Mouse (Mus musculus): Measurements from ENCODE around the gene Wfdc18. TPM values are rescaled to one million over a fixed set of nuclear protein-coding genes. Genes with fewer than 3 reads are reported as not detected.
A peak's percentile ranks its signal among the peaks of the same experiment; 100 is the strongest.

The Wfdc18 gene
- total RNA-seq, 2 experiments from 2014 or later = not detected

DNA sequence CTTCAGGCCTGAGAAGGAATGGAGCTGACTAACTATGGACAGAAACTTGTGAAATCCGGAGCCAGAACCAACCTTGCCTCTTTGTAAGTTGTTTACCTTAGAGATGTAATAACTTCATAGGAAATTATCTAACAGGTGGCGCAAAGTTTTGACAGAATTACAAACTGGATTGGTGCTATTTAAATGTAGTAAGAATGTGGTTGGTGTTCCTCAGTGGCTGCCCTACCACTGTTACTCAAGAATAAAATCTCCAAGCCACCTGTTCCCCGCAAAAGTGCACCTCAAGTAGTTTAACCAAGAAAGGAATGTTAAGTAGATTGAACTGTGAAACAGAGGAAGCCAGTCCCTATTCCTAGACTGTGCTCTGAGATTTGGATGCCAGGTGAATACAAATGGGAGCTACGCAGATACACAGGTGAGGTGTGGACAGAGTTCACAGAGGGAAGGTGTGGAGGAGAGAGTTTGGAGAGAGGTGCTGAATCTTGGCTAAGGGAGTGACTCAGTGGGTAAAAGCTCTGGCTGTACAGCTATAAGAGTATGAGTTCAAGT is 31.7 kb downstream of the Wfdc18 start:
- ATAC-seq (replicated peaks; ENCODE audit: low FRiP score, low TSS enrichment, poor library complexity, severe bottlenecking) = no peak

DNA sequence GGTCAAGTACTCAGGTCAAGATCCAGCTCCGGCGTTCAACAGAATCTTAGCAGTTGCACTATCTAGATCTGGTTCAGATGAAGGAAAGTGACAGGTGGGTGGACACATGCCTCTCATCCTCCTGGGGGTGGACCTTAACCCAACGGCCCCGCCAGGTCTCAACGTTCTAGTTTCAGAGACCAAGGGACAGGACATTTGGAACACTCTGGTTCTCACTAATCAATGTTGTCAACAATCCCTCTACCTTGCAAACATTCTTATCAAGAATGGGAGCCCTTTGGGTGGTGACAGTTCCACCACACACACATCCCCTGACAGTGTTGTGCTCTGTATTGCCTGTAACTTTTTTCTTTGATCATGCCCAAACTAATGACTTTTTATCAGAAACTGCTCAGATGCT is 33.0 kb downstream of the Wfdc18 start:
- no peak for ATAC-seq (replicated peaks; ENCODE audit: low FRiP score, low TSS enrichment, poor library complexity, severe bottlenecking)

DNA sequence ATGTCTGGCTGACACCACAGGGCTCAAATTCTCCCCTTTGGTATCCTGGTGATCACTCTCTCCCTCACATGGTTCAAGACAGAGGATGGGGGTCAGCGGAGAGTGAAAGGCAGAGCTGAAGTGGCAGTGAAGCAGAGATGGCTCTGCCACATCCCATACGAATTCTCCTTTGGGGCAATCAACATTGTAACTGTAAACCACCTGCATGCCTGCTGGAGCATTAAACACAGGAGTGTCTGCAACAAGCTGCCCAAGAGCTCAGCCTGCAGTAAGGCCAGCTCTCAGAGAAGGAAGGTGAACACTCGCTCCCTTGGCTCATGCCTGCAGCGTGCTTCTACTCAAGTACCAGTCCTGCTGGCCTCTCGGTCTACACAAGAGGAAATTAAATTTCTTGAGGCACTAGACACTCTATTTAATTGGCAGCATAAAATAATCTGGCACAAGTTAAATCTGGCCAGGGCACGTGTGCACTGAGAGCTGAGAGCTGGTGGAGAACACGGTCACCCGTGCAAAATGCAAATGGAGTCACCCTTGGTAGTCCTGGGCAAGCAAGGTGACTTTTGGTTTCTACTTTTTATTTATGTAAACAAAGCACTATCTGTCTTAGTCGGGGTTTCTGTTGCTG is 34.0 kb downstream of the Wfdc18 start:
- ATAC-seq (replicated peaks; ENCODE audit: low FRiP score, low TSS enrichment, poor library complexity, severe bottlenecking) = no peak

DNA sequence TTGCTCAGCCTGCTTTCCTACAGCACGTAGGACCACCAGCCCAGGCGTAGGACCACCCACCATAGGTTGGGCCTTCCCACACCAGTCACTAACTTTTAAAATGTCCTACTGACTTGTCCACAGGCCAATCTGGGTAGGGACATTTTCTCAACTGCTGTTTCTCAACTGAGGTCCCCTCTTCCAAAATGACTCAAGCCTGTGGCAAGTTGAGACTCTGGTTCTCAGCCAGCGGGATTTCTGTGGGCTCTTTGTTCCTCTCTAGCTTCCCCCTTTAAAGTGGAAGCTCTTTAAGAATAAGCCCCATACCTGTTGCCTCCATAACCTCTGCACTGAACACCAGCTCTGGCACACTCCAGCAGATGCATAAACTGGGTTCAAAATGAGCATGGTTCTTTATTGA is 34.7 kb downstream of the Wfdc18 start:
- ATAC-seq (replicated peaks; ENCODE audit: low FRiP score, low TSS enrichment, poor library complexity, severe bottlenecking) = no peak

DNA sequence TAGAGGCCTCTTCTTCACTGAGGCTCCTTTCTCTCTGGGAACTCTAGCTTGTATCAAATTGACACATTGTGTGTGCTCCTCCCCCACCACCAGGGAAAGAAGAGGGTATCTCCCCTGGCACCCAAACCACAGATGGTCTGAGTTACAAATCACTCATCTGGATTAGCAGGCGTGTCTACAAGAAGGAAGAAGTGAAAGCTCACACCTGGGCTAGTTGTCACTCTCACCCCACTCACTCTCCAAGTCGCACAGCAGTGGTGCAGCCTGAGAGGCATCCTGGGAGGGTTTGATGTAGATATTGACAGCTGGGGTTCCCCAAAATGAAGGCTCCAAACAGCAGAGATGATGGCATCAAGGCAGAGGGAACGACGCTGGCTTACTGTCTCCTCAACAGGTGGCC is 37.3 kb downstream of the Wfdc18 start:
- ATAC-seq (replicated peaks; ENCODE audit: low FRiP score, low TSS enrichment, poor library complexity, severe bottlenecking) = no peak

DNA sequence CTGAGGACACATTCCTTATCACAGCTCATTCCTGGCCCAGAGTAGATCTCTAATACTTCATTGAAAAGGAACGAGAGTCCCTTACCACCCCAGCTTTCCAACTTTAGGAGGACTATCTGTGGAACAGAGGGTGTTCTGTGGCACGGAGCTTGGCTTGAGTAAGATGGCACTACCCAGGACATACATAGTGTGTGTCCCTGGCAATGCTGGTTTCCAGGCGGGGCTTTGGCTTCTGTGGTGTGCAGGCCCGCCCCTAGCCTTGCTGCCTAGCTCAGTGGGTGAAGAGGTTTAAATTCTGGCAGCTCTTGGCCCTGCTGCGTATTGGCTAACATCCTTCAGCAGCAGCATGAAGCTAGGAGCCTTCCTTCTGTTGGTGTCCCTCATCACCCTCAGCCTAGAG is 37.9 kb downstream of the Wfdc18 start, which contains the start of gene Wfdc21:
Gene Wfdc21 (plus strand): TSS at position 260 of the 400 bp plus-strand sequence.
- ATAC-seq (replicated peaks; ENCODE audit: low FRiP score, low TSS enrichment, poor library complexity, severe bottlenecking) = no peak

DNA sequence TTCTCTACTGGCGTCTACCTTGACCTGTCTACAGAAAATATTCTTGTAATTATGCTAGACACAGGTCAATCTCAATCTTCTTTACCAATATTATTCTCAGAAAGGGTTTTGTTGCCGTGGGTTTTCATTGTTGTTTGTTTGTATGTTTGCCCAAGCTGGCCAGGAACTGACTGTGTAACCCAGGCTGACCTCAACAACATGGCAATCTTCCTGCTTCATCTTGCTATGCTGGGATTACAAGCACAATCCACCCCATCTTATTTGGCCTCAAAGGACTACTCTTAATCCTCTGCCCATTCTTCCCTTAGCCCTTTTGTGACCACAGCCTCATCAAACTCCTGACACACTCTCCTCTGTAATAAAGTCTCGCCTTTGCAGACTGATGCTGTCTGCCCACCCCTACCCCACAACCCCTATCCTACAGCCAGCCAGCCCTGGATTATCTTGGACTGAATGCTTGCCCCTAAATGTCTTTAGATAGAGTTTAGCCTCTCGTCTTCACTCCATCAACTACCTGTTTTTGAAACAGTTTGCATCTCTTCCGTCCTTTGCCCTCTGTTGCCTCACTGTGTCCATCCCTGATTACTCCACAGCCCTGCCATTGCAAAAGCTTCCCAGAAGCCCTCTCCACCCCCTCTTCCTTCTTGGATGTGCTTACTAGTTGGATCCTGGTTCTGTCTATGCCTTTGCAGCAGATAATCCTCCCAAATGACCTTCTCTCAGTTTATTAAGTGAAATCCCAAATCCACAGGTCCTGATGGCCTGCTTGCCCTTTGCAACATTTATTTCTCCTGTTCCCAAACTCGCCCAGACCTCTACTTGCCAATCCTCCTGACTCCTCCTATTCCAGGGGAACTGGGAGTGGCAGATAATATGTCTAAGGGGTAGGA is 38.8 kb downstream of the Wfdc18 start:
- no peak for ATAC-seq (replicated peaks; ENCODE audit: low FRiP score, low TSS enrichment, poor library complexity, severe bottlenecking)

DNA sequence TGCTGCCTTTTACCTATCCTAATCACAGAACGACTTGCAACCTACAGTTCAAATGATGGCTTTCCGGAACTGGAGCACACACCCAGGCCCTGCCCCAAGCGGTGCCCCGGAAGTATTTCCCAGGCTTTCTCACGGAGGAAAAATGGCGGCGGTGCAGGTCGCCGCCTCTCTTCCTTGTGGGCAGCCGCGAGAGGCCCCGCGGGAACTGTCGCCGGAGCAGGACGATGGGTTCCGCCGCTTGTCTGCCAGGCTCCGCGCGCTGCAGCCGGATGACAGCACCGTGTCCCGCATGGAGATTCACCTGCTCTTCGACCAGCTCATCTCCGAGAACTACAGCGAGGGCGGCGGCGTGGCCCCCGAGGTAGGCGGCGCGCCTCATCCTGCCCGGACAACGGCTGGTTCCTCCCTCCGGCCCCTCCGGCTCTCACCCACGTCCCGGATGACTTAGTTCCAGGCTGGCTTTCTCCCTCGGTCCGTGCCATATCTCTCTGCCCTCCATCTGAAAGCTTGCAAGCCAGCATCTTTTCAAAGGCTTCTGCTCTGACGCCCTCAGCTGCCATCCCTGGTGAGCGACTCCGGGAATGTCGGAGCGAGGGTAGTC is 44.9 kb downstream of the Wfdc18 start, which contains the start of gene Heatr6:
Gene Heatr6 (plus strand): TSS at position 116 of the 601 bp plus-strand sequence.
- ATAC-seq (replicated peaks; ENCODE audit: low FRiP score, low TSS enrichment, poor library complexity, severe bottlenecking) = peak; percentile 99

DNA sequence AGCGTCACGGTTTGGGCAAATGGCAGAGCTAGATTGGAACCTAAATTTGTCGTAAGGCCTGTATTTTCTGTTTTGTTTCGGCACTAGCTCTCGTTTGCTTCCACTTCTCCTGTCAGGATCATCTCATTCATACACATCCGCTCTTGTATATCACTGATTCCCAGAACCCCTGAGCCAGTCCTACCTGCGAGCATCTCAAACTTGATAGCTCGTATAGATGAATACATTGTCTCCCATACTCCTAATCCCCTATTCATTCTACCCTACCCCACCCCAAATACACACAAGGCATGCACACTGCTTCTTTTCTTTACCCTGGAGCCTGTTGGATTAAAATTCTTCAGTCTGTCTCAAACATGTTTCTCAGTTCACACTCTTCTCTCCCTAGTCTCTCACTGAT is 45.4 kb downstream of the Wfdc18 start:
- no peak; the same call in 1 of the 2 replicates for ATAC-seq (replicated peaks; ENCODE audit: low FRiP score, low TSS enrichment, poor library complexity, severe bottlenecking)

Other genes starting within 250 kb of the Wfdc18 start
- gene Mmp28, start 245.9 kb upstream of the Wfdc18 start, total RNA-seq (2014; fragmentation: Nextera tagmentation) = 0.37 TPM in 1 of 2 replicates, not detected in the other
- gene Mmp28, start 245.9 kb upstream of the Wfdc18 start, total RNA-seq (2017) = 0.19 and 0.42 TPM in 2 replicates
- gene Taf15, start 235.9 kb upstream of the Wfdc18 start, total RNA-seq (2014; fragmentation: Nextera tagmentation) = 60.9 and 72.5 TPM in 2 replicates
- gene Taf15, start 235.9 kb upstream of the Wfdc18 start, total RNA-seq (2017) = 24.0 and 32.8 TPM in 2 replicates
- gene Heatr9, start 186.8 kb upstream of the Wfdc18 start, total RNA-seq (2014; fragmentation: Nextera tagmentation) = not detected in 2 replicates
- not detected in 2 replicates for gene Heatr9, start 186.8 kb upstream of the Wfdc18 start, total RNA-seq (2017)
- 8.9 and 46.6 TPM in 2 replicates for gene Ccl5, start 178.5 kb upstream of the Wfdc18 start, total RNA-seq (2014; fragmentation: Nextera tagmentation)
- 5.6 and 32.4 TPM in 2 replicates for gene Ccl5, start 178.5 kb upstream of the Wfdc18 start, total RNA-seq (2017)
- gene Ccl9, start 130.4 kb upstream of the Wfdc18 start, total RNA-seq (2014; fragmentation: Nextera tagmentation) = not detected in 2 replicates
- 0.70 and 10.4 TPM in 2 replicates for gene Ccl9, start 130.4 kb upstream of the Wfdc18 start, total RNA-seq (2017)
- not detected in 2 replicates for gene Ccl6, start 115.9 kb upstream of the Wfdc18 start, total RNA-seq (2014; fragmentation: Nextera tagmentation)
- gene Ccl6, start 115.9 kb upstream of the Wfdc18 start, total RNA-seq (2017) = 0.84 and 4.1 TPM in 2 replicates
- gene Rpl9-ps1, start 63.4 kb upstream of the Wfdc18 start, total RNA-seq (2014; fragmentation: Nextera tagmentation) = not detected in 2 replicates
- not detected in 2 replicates for gene Rpl9-ps1, start 63.4 kb upstream of the Wfdc18 start, total RNA-seq (2017)
- gene Ccl3, start 59.7 kb upstream of the Wfdc18 start, total RNA-seq (2014; fragmentation: Nextera tagmentation) = not detected in 2 replicates
- 13.6 and 17.1 TPM in 2 replicates for gene Ccl3, start 59.7 kb upstream of the Wfdc18 start, total RNA-seq (2017)
- gene Ccl4, start 46.4 kb upstream of the Wfdc18 start, total RNA-seq (2014; fragmentation: Nextera tagmentation) = 1.7 TPM in 1 of 2 replicates, not detected in the other
- 10.9 and 16.2 TPM in 2 replicates for gene Ccl4, start 46.4 kb upstream of the Wfdc18 start, total RNA-seq (2017)
- not detected in 2 replicates for gene Wfdc17, start 5.0 kb upstream of the Wfdc18 start, total RNA-seq (2014; fragmentation: Nextera tagmentation)
- not detected in 2 replicates for gene Wfdc17, start 5.0 kb upstream of the Wfdc18 start, total RNA-seq (2017)
- gene Wfdc21, start 37.9 kb downstream of the Wfdc18 start, total RNA-seq (2014; fragmentation: Nextera tagmentation) = 30.6 TPM in 1 of 2 replicates, not detected in the other
- 2.1 TPM in 1 of 2 replicates, not detected in the other for gene Wfdc21, start 37.9 kb downstream of the Wfdc18 start, total RNA-seq (2017)
- 21.9 and 38.9 TPM in 2 replicates for gene Heatr6, start 44.7 kb downstream of the Wfdc18 start, total RNA-seq (2014; fragmentation: Nextera tagmentation)
- gene Heatr6, start 44.7 kb downstream of the Wfdc18 start, total RNA-seq (2017) = 10.2 and 20.6 TPM in 2 replicates
- not detected in 2 replicates for gene Hnf1b, start 141.0 kb downstream of the Wfdc18 start, total RNA-seq (2014; fragmentation: Nextera tagmentation)
- gene Hnf1b, start 141.0 kb downstream of the Wfdc18 start, total RNA-seq (2017) = not detected in 2 replicates
- gene Ddx52, start 233.0 kb downstream of the Wfdc18 start, total RNA-seq (2014; fragmentation: Nextera tagmentation) = 29.1 and 31.5 TPM in 2 replicates
- 58.8 and 95.1 TPM in 2 replicates for gene Ddx52, start 233.0 kb downstream of the Wfdc18 start, total RNA-seq (2017)

All from megakaryocyte-erythroid progenitor cell, adult 5-6 weeks (primary cell).